Mouse (Mus musculus): ENCODE measurements around the gene Vwc2l. TPM values are rescaled to one million over a fixed set of nuclear protein-coding genes. Genes with fewer than 3 reads are reported as not detected.
A peak's percentile ranks its signal among the peaks of the same experiment; 100 is the strongest.

Vwc2l gene
- polyA plus RNA-seq, 1 experiment from 2014 or later = 0.15 TPM

DNA sequence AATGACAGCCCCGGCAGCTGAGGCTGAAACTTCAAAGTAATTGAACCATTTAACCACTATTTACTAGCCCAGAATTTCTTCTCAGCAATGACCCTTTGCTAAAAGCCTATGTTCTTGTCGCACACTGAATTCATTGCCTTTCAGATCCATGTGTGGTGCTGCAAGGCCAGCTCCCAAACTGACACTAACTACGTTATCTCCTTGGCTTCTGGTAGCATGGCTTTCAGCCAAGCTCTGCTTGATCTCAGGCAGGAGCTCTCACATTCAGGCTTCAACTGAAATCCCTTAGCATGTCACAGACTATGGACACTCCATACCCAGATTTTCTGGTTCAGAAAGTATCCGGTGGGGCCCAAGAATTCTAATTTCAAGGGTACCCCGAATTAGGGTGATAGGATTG lies 140.6 kb downstream of the Vwc2l start:
- ATAC-seq (replicated peaks; ENCODE audit: low FRiP score) (no peak), DNase-seq (ENCODE audit: low spot score) (no peak)
- Histone ChIP-seq H3K9me3 (ENCODE audit: control insufficient read depth, low read length) (no peaks in the 10 kb centered on the region), H3K27me3 (ENCODE audit: control insufficient read depth, insufficient read depth, low read length) (no peaks in the 10 kb centered on the region), H3K4me3 (ENCODE audit: low read depth, low read length) (no peak overlapping the region), H3K4me2 (ENCODE audit: low read depth, low read length, severe bottlenecking) (no peak overlapping the region), H3K4me1 (replicated peaks; ENCODE audit: control insufficient read depth, insufficient read depth, low read length) (no peaks in the 10 kb centered on the region), H3K36me3 (ENCODE audit: control insufficient read depth, insufficient read depth, low read length) (no peaks in the 10 kb centered on the region), H3K27ac (ENCODE audit: low read depth, low read length) (no peak overlapping the region), H3K9ac (ENCODE audit: low read length) (no peak overlapping the region)
- WGBS = 79% methylated on average over 5 of the region's 5 CpGs

GRCm38 (mm10) chr1:70880496-70880895 lies 155.0 kb downstream of the Vwc2l start:
- no peaks in the 10 kb centered on the region for H3K36me3 ChIP-seq (ENCODE audit: control insufficient read depth, insufficient read depth, low read length)
- H3K4me3 ChIP-seq (ENCODE audit: low read depth, low read length) = no peak overlapping the region
- no peak overlapping the region for H3K4me2 ChIP-seq (ENCODE audit: low read depth, low read length, severe bottlenecking)
- no peak for ATAC-seq (replicated peaks; ENCODE audit: low FRiP score)
- H3K27ac ChIP-seq (ENCODE audit: low read depth, low read length) = no peak overlapping the region
- no peaks in the 10 kb centered on the region for H3K9me3 ChIP-seq (ENCODE audit: control insufficient read depth, low read length)
- H3K9ac ChIP-seq (ENCODE audit: low read length) = no peak overlapping the region
- no peak for DNase-seq (ENCODE audit: low spot score)
- H3K27me3 ChIP-seq (ENCODE audit: control insufficient read depth, insufficient read depth, low read length) = no peaks in the 10 kb centered on the region
- no peaks in the 10 kb centered on the region for H3K4me1 ChIP-seq (replicated peaks; ENCODE audit: control insufficient read depth, insufficient read depth, low read length)
- 90% methylated on average over 2 of the region's 2 CpGs for whole genome bisulfite sequencing

GRCm38 (mm10) chr1:70881269-70881668 lies 155.8 kb downstream of the Vwc2l start:
- H3K27me3 ChIP-seq (ENCODE audit: control insufficient read depth, insufficient read depth, low read length) = no peaks in the 10 kb centered on the region
- H3K9ac ChIP-seq (ENCODE audit: low read length) = no peak overlapping the region
- DNase-seq (ENCODE audit: low spot score) (no peak), ATAC-seq (replicated peaks; ENCODE audit: low FRiP score) (no peak)
- H3K4me2 ChIP-seq (ENCODE audit: low read depth, low read length, severe bottlenecking) = no peak overlapping the region
- H3K4me3 ChIP-seq (ENCODE audit: low read depth, low read length) = no peak overlapping the region
- 72% methylated on average over 3 of the region's 3 CpGs for WGBS
- H3K9me3 ChIP-seq (ENCODE audit: control insufficient read depth, low read length) = no peaks in the 10 kb centered on the region
- H3K27ac ChIP-seq (ENCODE audit: low read depth, low read length) = no peak overlapping the region
- no peaks in the 10 kb centered on the region for H3K4me1 ChIP-seq (replicated peaks; ENCODE audit: control insufficient read depth, insufficient read depth, low read length)
- no peaks in the 10 kb centered on the region for H3K36me3 ChIP-seq (ENCODE audit: control insufficient read depth, insufficient read depth, low read length)

DNA sequence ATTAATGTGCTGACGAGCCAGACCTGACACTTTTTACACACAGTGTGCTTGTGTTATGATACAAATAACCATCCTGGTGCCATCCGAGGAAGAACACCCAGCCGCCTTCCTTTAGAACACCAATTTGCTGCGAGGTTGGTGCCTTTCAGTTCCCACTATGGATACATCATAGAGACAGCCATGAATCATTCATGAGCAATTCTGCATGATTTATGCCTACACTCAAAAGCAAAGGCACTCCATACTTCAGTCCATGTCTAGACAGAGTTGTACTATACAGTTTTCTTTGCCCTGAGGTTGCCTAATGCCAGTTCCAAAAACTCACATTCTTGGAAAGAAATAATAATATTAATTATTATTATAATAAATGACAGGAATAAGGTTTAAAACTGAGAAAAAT lies 158.6 kb downstream of the Vwc2l start:
- no peak for ATAC-seq (replicated peaks; ENCODE audit: low FRiP score)
- no peak for DNase-seq (ENCODE audit: low spot score)
- WGBS = 85% methylated on average over 4 of the region's 4 CpGs
- Histone ChIP-seq H3K4me2 (ENCODE audit: low read depth, low read length, severe bottlenecking) (no peak overlapping the region), H3K27me3 (ENCODE audit: control insufficient read depth, insufficient read depth, low read length) (no peaks in the 10 kb centered on the region), H3K4me1 (replicated peaks; ENCODE audit: control insufficient read depth, insufficient read depth, low read length) (no peaks in the 10 kb centered on the region), H3K27ac (ENCODE audit: low read depth, low read length) (no peak overlapping the region), H3K9ac (ENCODE audit: low read length) (no peak overlapping the region), H3K36me3 (ENCODE audit: control insufficient read depth, insufficient read depth, low read length) (no peaks in the 10 kb centered on the region), H3K4me3 (ENCODE audit: low read depth, low read length) (no peak overlapping the region), H3K9me3 (ENCODE audit: control insufficient read depth, low read length) (no peaks in the 10 kb centered on the region)

DNA sequence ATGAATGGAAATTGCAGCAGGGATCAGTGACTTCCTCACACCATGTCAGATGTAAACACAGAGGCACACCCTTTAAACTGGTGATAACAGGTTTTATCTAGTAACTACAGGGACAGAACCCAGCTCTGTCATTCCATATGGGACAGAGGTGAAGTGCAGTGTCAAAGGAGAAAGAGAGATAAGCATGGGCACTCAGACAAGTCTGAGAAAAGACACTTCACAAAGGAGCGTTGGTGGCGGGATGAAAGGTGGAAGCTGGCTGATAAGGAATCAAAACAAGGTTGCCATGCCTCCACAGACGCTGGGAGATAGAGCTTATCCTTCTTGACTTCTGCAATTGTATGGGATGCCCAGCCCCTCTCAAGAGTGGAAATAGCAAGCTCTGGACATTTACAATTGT lies 176.8 kb downstream of the Vwc2l start:
- H3K27ac ChIP-seq (ENCODE audit: low read depth, low read length) = no peak overlapping the region
- H3K36me3 ChIP-seq (ENCODE audit: control insufficient read depth, insufficient read depth, low read length) = no peaks in the 10 kb centered on the region
- no peak overlapping the region for H3K4me3 ChIP-seq (ENCODE audit: low read depth, low read length)
- no peaks in the 10 kb centered on the region for H3K27me3 ChIP-seq (ENCODE audit: control insufficient read depth, insufficient read depth, low read length)
- H3K4me2 ChIP-seq (ENCODE audit: low read depth, low read length, severe bottlenecking) = no peak overlapping the region
- H3K9ac ChIP-seq (ENCODE audit: low read length) = no peak overlapping the region
- WGBS = 73% methylated on average over 3 of the region's 3 CpGs
- no peaks in the 10 kb centered on the region for H3K4me1 ChIP-seq (replicated peaks; ENCODE audit: control insufficient read depth, insufficient read depth, low read length)
- DNase-seq (ENCODE audit: low spot score) (no peak), ATAC-seq (replicated peaks; ENCODE audit: low FRiP score) (peak; percentile 53; the same call in 1 of the 2 replicates)
- H3K9me3 ChIP-seq (ENCODE audit: control insufficient read depth, low read length) = no peaks in the 10 kb centered on the region

DNA sequence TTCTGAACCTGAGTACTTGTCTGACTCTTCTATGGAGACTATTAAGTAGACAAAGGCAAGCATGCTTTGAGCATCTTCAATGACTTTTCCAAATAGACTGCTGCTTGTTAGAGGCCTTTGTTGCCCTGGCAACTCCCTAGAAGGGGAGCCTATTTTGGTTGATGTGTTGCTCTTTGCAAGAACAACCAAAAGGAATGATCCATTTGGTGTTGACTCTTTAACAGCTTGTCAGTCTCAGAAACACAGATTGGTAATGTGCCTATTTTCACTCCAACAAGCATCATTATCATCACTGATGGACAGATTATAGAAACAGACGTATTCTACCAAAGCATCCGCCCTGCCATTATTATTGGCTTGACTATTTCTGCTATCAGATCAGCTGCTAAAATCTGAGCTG lies 181.9 kb downstream of the Vwc2l start:
- Histone ChIP-seq H3K27ac (ENCODE audit: low read depth, low read length) (no peak overlapping the region), H3K4me1 (replicated peaks; ENCODE audit: control insufficient read depth, insufficient read depth, low read length) (no peaks in the 10 kb centered on the region), H3K36me3 (ENCODE audit: control insufficient read depth, insufficient read depth, low read length) (no peaks in the 10 kb centered on the region), H3K9ac (ENCODE audit: low read length) (no peak overlapping the region), H3K9me3 (ENCODE audit: control insufficient read depth, low read length) (no peaks in the 10 kb centered on the region), H3K27me3 (ENCODE audit: control insufficient read depth, insufficient read depth, low read length) (no peaks in the 10 kb centered on the region), H3K4me2 (ENCODE audit: low read depth, low read length, severe bottlenecking) (no peak overlapping the region), H3K4me3 (ENCODE audit: low read depth, low read length) (no peak overlapping the region)
- 91% methylated on average over 2 of the region's 2 CpGs for WGBS
- DNase-seq (ENCODE audit: low spot score) (no peak), ATAC-seq (replicated peaks; ENCODE audit: low FRiP score) (no peak)

DNA sequence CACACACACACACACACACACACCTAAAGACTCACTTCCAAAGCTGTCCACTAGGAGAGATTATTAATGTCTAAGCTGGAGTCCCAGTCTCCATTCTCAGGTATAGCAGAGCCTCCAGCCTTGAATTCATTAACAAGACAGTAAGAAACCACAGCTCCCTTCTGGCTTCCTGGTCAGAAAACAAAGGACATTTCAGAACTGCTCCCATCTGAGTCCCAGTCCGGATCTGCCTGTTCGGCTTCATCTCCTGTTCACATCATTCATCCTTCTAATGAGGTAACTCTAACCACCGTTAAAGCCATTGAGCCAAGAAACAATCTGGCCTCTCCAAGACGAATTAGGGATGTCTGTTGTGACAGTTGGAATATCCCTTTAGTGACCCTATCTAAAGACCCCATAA lies 185.7 kb downstream of the Vwc2l start:
- no peak for DNase-seq (ENCODE audit: low spot score)
- Histone ChIP-seq H3K27me3 (ENCODE audit: control insufficient read depth, insufficient read depth, low read length) (no peaks in the 10 kb centered on the region), H3K9me3 (ENCODE audit: control insufficient read depth, low read length) (no peaks in the 10 kb centered on the region), H3K4me1 (replicated peaks; ENCODE audit: control insufficient read depth, insufficient read depth, low read length) (no peaks in the 10 kb centered on the region), H3K36me3 (ENCODE audit: control insufficient read depth, insufficient read depth, low read length) (no peaks in the 10 kb centered on the region), H3K4me2 (ENCODE audit: low read depth, low read length, severe bottlenecking) (no peak overlapping the region), H3K9ac (ENCODE audit: low read length) (no peak overlapping the region), H3K27ac (ENCODE audit: low read depth, low read length) (no peak overlapping the region), H3K4me3 (ENCODE audit: low read depth, low read length) (no peak overlapping the region)
- WGBS = 73% methylated on average over 4 of the region's 4 CpGs
- ATAC-seq (replicated peaks; ENCODE audit: low FRiP score) = no peak

GRCm38 (mm10) chr1:70913071-70913470 lies 187.6 kb downstream of the Vwc2l start:
- H3K9ac ChIP-seq (ENCODE audit: low read length) = no peak overlapping the region
- no peaks in the 10 kb centered on the region for H3K36me3 ChIP-seq (ENCODE audit: control insufficient read depth, insufficient read depth, low read length)
- WGBS = 64% methylated on average over 9 of the region's 9 CpGs
- H3K27ac ChIP-seq (ENCODE audit: low read depth, low read length) = no peak overlapping the region
- DNase-seq (ENCODE audit: low spot score) (no peak), ATAC-seq (replicated peaks; ENCODE audit: low FRiP score) (no peak)
- H3K27me3 ChIP-seq (ENCODE audit: control insufficient read depth, insufficient read depth, low read length) = no peaks in the 10 kb centered on the region
- no peak overlapping the region for H3K4me2 ChIP-seq (ENCODE audit: low read depth, low read length, severe bottlenecking)
- no peak overlapping the region for H3K4me3 ChIP-seq (ENCODE audit: low read depth, low read length)
- no peaks in the 10 kb centered on the region for H3K4me1 ChIP-seq (replicated peaks; ENCODE audit: control insufficient read depth, insufficient read depth, low read length)
- H3K9me3 ChIP-seq (ENCODE audit: control insufficient read depth, low read length) = no peaks in the 10 kb centered on the region

- WGBS = 84% methylated on average over 2 of the region's 2 CpGs
- no peak overlapping the region for H3K27ac ChIP-seq (ENCODE audit: low read depth, low read length)
- H3K4me1 ChIP-seq (replicated peaks; ENCODE audit: control insufficient read depth, insufficient read depth, low read length) = no peaks in the 10 kb centered on the region
- no peak overlapping the region for H3K9ac ChIP-seq (ENCODE audit: low read length)
- no peaks in the 10 kb centered on the region for H3K27me3 ChIP-seq (ENCODE audit: control insufficient read depth, insufficient read depth, low read length)
- H3K9me3 ChIP-seq (ENCODE audit: control insufficient read depth, low read length) = no peaks in the 10 kb centered on the region
- no peak overlapping the region for H3K4me3 ChIP-seq (ENCODE audit: low read depth, low read length)
- no peaks in the 10 kb centered on the region for H3K36me3 ChIP-seq (ENCODE audit: control insufficient read depth, insufficient read depth, low read length)
- no peak for ATAC-seq (replicated peaks; ENCODE audit: low FRiP score)
- DNase-seq (ENCODE audit: low spot score) = no peak
- no peak overlapping the region for H3K4me2 ChIP-seq (ENCODE audit: low read depth, low read length, severe bottlenecking)
Observed at GRCm38 (mm10) chr1:70918173-70919036, 192.9 kb downstream of the Vwc2l start.

Data from forebrain, embryonic 11.5 days (tissue).